Mouse (Mus musculus) midbrain, embryonic 15.5 days (tissue): Measurements from ENCODE around the gene Arfgap1. TPM values are rescaled to one million over a fixed set of nuclear protein-coding genes. Genes with fewer than 3 reads are reported as not detected.

ENCODE experiments used
- ATAC-seq: fragments of 200-750 bp; cut with Nextera tagmentation; replicated peaks from 2 replicates; pipeline ENCODE4 v1.8.0; 2017; ENCODE audit warnings: moderate TSS enrichment
- H3K27ac ChIP-seq: fragments of 300-500 bp; sonication (generic); 2 replicates; pipeline ENCODE4 v1.5.1; 2015; ENCODE audit warnings: mild to moderate bottlenecking, inconsistent platforms
- H3K27me3 ChIP-seq: fragments of 300-500 bp; sonication (generic); replicated peaks from 2 replicates; pipeline ENCODE4 v1.6.1; 2015; ENCODE audit warnings: inconsistent platforms
- H3K36me3 ChIP-seq: fragments of 300-500 bp; sonication (generic); replicated peaks from 2 replicates; pipeline ENCODE4 v1.6.1; 2015; ENCODE audit warnings: inconsistent platforms
- H3K4me1 ChIP-seq: fragments of 300-500 bp; sonication (generic); 2 replicates; pipeline ENCODE4 v1.6.1; 2015; ENCODE audit warnings: inconsistent platforms
- H3K4me2 ChIP-seq: fragments of 300-500 bp; sonication (generic); 2 replicates; pipeline ENCODE4 v1.6.1; 2015; ENCODE audit warnings: inconsistent platforms, mild to moderate bottlenecking, moderate library complexity
- H3K4me3 ChIP-seq: fragments of 300-500 bp; sonication (generic); 2 replicates; pipeline ENCODE4 v1.5.1; 2015; ENCODE audit warnings: mild to moderate bottlenecking, inconsistent platforms
- H3K9ac ChIP-seq: fragments of 300-500 bp; sonication (generic); 2 replicates; pipeline ENCODE4 v1.6.1; 2015; ENCODE audit warnings: mild to moderate bottlenecking, inconsistent platforms
- H3K9me3 ChIP-seq: fragments of 300-500 bp; sonication (generic); 2 replicates; pipeline ENCODE4 v1.6.1; 2016; ENCODE audit warnings: inconsistent platforms
- WGBS: fragments of 180-500 bp; shearing (Covaris S2); methylation state at CpG from one replicate; pipeline ENCODE4 v1.1.7; 2015; ENCODE audit warnings: mixed read lengths; 5-methylcytosine and 5-hydroxymethylcytosine counted together
- polyA plus RNA-seq: library from polyadenylated mRNA; unstranded; fragments of >200 nt; fragmentation: Nextera tagmentation; extraction: Ambion mirVana; gene quantifications from 2 replicates; pipeline ENCODE4 v1.2.1, GENCODE M21; 2015

Gene Arfgap1
- polyA plus RNA-seq = 125 and 126 TPM in 2 replicates

- peak within 1 kb of the TSS; percentile 84 for H3K4me3 ChIP-seq
- H3K4me1 ChIP-seq = peaks cover 29% of the 10 kb centered on the region
- H3K27ac ChIP-seq = peak within 1 kb of the TSS; percentile 86
- H3K27me3 ChIP-seq = no peaks in the 10 kb centered on the region
- no peaks in the 10 kb centered on the region for H3K9me3 ChIP-seq
- H3K9ac ChIP-seq = peak within 1 kb of the TSS; percentile 90
- under 1% methylated on average over 56 of the region's 57 CpGs for WGBS
- peak within 1 kb of the TSS; percentile 87 for H3K4me2 ChIP-seq
- peak; percentile 95 for ATAC-seq
- peaks cover 14% of the 10 kb centered on the region for H3K36me3 ChIP-seq
Observed at GRCm38 (mm10) chr2:180967010-180967763, at the start of gene Arfgap1. Gene Arfgap1 (plus strand): TSS chr2:180967225.

- peak overlapping the region; percentile 75 for H3K4me2 ChIP-seq
- peak; percentile 70 for ATAC-seq
- H3K9me3 ChIP-seq = no peaks in the 10 kb centered on the region
Observed at GRCm38 (mm10) chr2:180919913-180920809, 46.9 kb upstream of the Arfgap1 start.

GRCm38 (mm10) chr2:180920810-180921400 lies 46.1 kb upstream of the Arfgap1 start, which contains the start of gene Ythdf1:
Gene Ythdf1 (minus strand): TSS chr2:180920949.
- peak within 1 kb of the TSS; percentile 84 for H3K4me3 ChIP-seq
- peak within 1 kb of the TSS; percentile 77 for H3K27ac ChIP-seq
- peaks cover 34% of the 10 kb centered on the region for H3K4me1 ChIP-seq
- peaks cover 14% of the 10 kb centered on the region; the same call in 1 of the 2 replicates for H3K36me3 ChIP-seq
- no peaks in the 10 kb centered on the region for H3K27me3 ChIP-seq
- peak within 1 kb of the TSS; percentile 75 for H3K4me2 ChIP-seq
- H3K9me3 ChIP-seq = no peaks in the 10 kb centered on the region
- peak within 1 kb of the TSS; percentile 93 for H3K9ac ChIP-seq
- under 1% methylated on average over 50 of the region's 56 CpGs for WGBS
- peak; percentile 94 for ATAC-seq

More at GRCm38 (mm10) chr2:180919913-180920809, 46.9 kb upstream of the Arfgap1 start:
- H3K4me1 ChIP-seq = peaks cover 38% of the 10 kb centered on the region
- H3K27me3 ChIP-seq = no peaks in the 10 kb centered on the region
- under 1% methylated on average over 61 of the region's 61 CpGs for whole genome bisulfite sequencing
- H3K9ac ChIP-seq = peak overlapping the region; percentile 93
- H3K36me3 ChIP-seq = peaks cover 19% of the 10 kb centered on the region; the same call in 1 of the 2 replicates
- H3K27ac ChIP-seq = peak overlapping the region; percentile 77
- peak overlapping the region; percentile 84 for H3K4me3 ChIP-seq

GRCm38 (mm10) chr2:180922739-180923138 lies 44.3 kb upstream of the Arfgap1 start:
- no peaks in the 10 kb centered on the region for H3K9me3 ChIP-seq
- WGBS = 90% methylated on average over 6 of the region's 6 CpGs
- no peak overlapping the region for H3K9ac ChIP-seq
- no peak overlapping the region for H3K27ac ChIP-seq
- H3K4me3 ChIP-seq = no peak overlapping the region
- ATAC-seq = no peak
- H3K4me2 ChIP-seq = no peak overlapping the region
- no peaks in the 10 kb centered on the region for H3K27me3 ChIP-seq
- peaks cover 25% of the 10 kb centered on the region for H3K4me1 ChIP-seq
- peaks cover 7% of the 10 kb centered on the region; the same call in 1 of the 2 replicates for H3K36me3 ChIP-seq

- Histone ChIP-seq H3K9me3 (no peaks in the 10 kb centered on the region), H3K4me1 (peaks cover 6% of the 10 kb centered on the region; the same call in 1 of the 2 replicates), H3K9ac (no peak overlapping the region), H3K27me3 (no peaks in the 10 kb centered on the region), H3K4me3 (no peak overlapping the region), H3K4me2 (no peak overlapping the region), H3K36me3 (no peaks in the 10 kb centered on the region), H3K27ac (no peak overlapping the region)
- WGBS = 3% methylated on average over 4 of the region's 4 CpGs
- ATAC-seq = no peak
Observed at GRCm38 (mm10) chr2:180925176-180925575, 41.8 kb upstream of the Arfgap1 start.

- no peak for ATAC-seq
- Histone ChIP-seq H3K4me2 (no peak within 1 kb of the TSS), H3K36me3 (no peaks in the 10 kb centered on the region), H3K9me3 (no peaks in the 10 kb centered on the region), H3K4me3 (no peak within 1 kb of the TSS), H3K27ac (no peak within 1 kb of the TSS), H3K4me1 (no peaks in the 10 kb centered on the region), H3K9ac (no peak within 1 kb of the TSS), H3K27me3 (no peaks in the 10 kb centered on the region)
- 41% methylated on average over 4 of the region's 4 CpGs for WGBS
Observed at GRCm38 (mm10) chr2:180928723-180929122, 38.3 kb upstream of the Arfgap1 start, which contains the start of gene Birc7. Gene Birc7 (plus strand): TSS chr2:180929023.

GRCm38 (mm10) chr2:180932418-180932817 lies 34.6 kb upstream of the Arfgap1 start:
- Histone ChIP-seq H3K9ac (no peak overlapping the region), H3K4me3 (no peak overlapping the region), H3K27ac (no peak overlapping the region), H3K27me3 (no peaks in the 10 kb centered on the region), H3K9me3 (no peaks in the 10 kb centered on the region), H3K4me1 (no peaks in the 10 kb centered on the region), H3K4me2 (no peak overlapping the region), H3K36me3 (0 out of 2 replicates have a peak, but pooled peaks cover 4% of the 10 kb centered on the region)
- 80% methylated on average over 1 of the region's 1 CpGs for WGBS
- ATAC-seq = no peak

GRCm38 (mm10) chr2:180940187-180940586 lies 26.8 kb upstream of the Arfgap1 start:
- no peak for ATAC-seq
- no peak overlapping the region for H3K4me2 ChIP-seq
- no peak overlapping the region for H3K9ac ChIP-seq
- no peaks in the 10 kb centered on the region for H3K27me3 ChIP-seq
- H3K4me3 ChIP-seq = no peak overlapping the region
- no peak overlapping the region for H3K27ac ChIP-seq
- H3K9me3 ChIP-seq = no peaks in the 10 kb centered on the region
- H3K36me3 ChIP-seq = 0 out of 2 replicates have a peak, but pooled peaks cover 10% of the 10 kb centered on the region
- H3K4me1 ChIP-seq = no peaks in the 10 kb centered on the region

- no peak overlapping the region for H3K9ac ChIP-seq
- H3K27ac ChIP-seq = no peak overlapping the region
- no peak overlapping the region for H3K4me2 ChIP-seq
- no peak for ATAC-seq
- no peak overlapping the region for H3K4me3 ChIP-seq
- no peaks in the 10 kb centered on the region for H3K9me3 ChIP-seq
- H3K27me3 ChIP-seq = no peaks in the 10 kb centered on the region
- H3K36me3 ChIP-seq = 0 out of 2 replicates have a peak, but pooled peaks cover 6% of the 10 kb centered on the region
- H3K4me1 ChIP-seq = no peaks in the 10 kb centered on the region
Observed at GRCm38 (mm10) chr2:180941869-180942268, 25.2 kb upstream of the Arfgap1 start.

- Histone ChIP-seq H3K4me3 (no peak overlapping the region), H3K9me3 (no peaks in the 10 kb centered on the region), H3K4me2 (no peak overlapping the region), H3K27me3 (no peaks in the 10 kb centered on the region), H3K9ac (no peak overlapping the region), H3K27ac (no peak overlapping the region), H3K4me1 (peaks cover 36% of the 10 kb centered on the region), H3K36me3 (no peaks in the 10 kb centered on the region)
- ATAC-seq = no peak
- WGBS = 21% methylated on average over 1 of the region's 1 CpGs
Observed at GRCm38 (mm10) chr2:180949947-180950346, 17.1 kb upstream of the Arfgap1 start.

GRCm38 (mm10) chr2:180952731-180953171 lies 14.3 kb upstream of the Arfgap1 start:
- ATAC-seq = peak; percentile 43
- no peaks in the 10 kb centered on the region for H3K27me3 ChIP-seq
- no peaks in the 10 kb centered on the region for H3K36me3 ChIP-seq
- no peaks in the 10 kb centered on the region for H3K9me3 ChIP-seq
- H3K4me1 ChIP-seq = peaks cover 38% of the 10 kb centered on the region
- H3K4me2 ChIP-seq = peak overlapping the region; percentile 75
- peak overlapping the region; percentile 60 for H3K4me3 ChIP-seq
- no peak overlapping the region for H3K9ac ChIP-seq
- WGBS = 4% methylated on average over 9 of the region's 9 CpGs
- peak overlapping the region; percentile 87 for H3K27ac ChIP-seq
